ENCODE assay signal across 26 mouse cellular contexts in the genomic region with DNA sequence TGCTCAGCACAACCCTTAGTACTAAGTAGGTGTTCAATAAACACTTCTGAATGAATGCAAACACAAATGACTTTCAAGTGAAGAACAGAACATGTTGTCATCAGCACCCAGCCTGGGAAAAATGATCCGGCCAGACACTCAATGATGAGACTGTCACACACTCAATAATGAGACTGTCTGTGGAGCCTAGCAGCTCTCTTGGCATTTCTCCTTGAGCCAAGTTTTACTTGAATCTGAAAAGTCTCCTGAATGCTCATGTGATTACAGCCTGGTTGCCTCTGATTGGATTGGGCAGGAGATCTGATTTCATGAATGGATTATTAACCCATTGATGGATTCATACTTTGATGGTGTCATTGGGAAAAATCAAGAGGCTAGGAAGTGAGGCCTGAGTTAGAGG.
"Had no signal": no experiment of that assay in that cellular context is flagged by ENCODE, and none has a peak within 500 bp of the region (broad histone marks: within the 10 kb centered on the region; RNA-seq: fewer than 3 reads in every experiment).

No protein-coding gene starts in this region.

- H3K9me3 ChIP-seq: embryonic facial prominence, embryonic 10.5 days; embryonic facial prominence, embryonic 12.5 days; embryonic facial prominence, embryonic 13.5 days; embryonic facial prominence, embryonic 15.5 days; forebrain, embryonic 10.5 days; forebrain, embryonic 12.5 days; forebrain, embryonic 15.5 days; heart, embryonic 10.5 days; heart, embryonic 12.5 days had no signal

- ATAC-seq: forebrain, embryonic 15.5 days; forebrain, embryonic 16.5 days; forebrain, postnatal 0 days had no signal

- H3K4me2 ChIP-seq: embryonic facial prominence, embryonic 12.5 days; embryonic facial prominence, embryonic 13.5 days; embryonic facial prominence, embryonic 15.5 days; forebrain, embryonic 12.5 days; forebrain, embryonic 15.5 days; heart, embryonic 11.5 days; heart, embryonic 12.5 days had no signal

- H3K4me3 ChIP-seq: embryonic facial prominence, embryonic 10.5 days; embryonic facial prominence, embryonic 12.5 days; embryonic facial prominence, embryonic 13.5 days; embryonic facial prominence, embryonic 15.5 days; erythroblast, embryonic 14.5 days; forebrain, embryonic 10.5 days; forebrain, embryonic 12.5 days; forebrain, embryonic 15.5 days; gastrocnemius, adult 2 months; heart, adult 2 months; heart, embryonic 10.5 days; heart, embryonic 12.5 days had no signal

- H3K36me3 ChIP-seq: embryonic facial prominence, embryonic 10.5 days; embryonic facial prominence, embryonic 12.5 days; embryonic facial prominence, embryonic 13.5 days; embryonic facial prominence, embryonic 15.5 days; forebrain, embryonic 10.5 days; forebrain, embryonic 12.5 days; forebrain, embryonic 15.5 days; heart, embryonic 10.5 days; heart, embryonic 12.5 days had no signal

- H3K27ac ChIP-seq: embryonic facial prominence, embryonic 10.5 days; embryonic facial prominence, embryonic 12.5 days; embryonic facial prominence, embryonic 13.5 days; embryonic facial prominence, embryonic 15.5 days; forebrain, embryonic 10.5 days; forebrain, embryonic 12.5 days; forebrain, embryonic 15.5 days; gastrocnemius, adult 2 months; heart, adult 2 months; heart, embryonic 10.5 days had no signal

- H3K27me3 ChIP-seq: embryonic facial prominence, embryonic 12.5 days; forebrain, embryonic 12.5 days; forebrain, embryonic 15.5 days; heart, embryonic 12.5 days had no signal

- H3K9ac ChIP-seq: embryonic facial prominence, embryonic 12.5 days; embryonic facial prominence, embryonic 13.5 days; embryonic facial prominence, embryonic 15.5 days; forebrain, embryonic 12.5 days; forebrain, embryonic 15.5 days; forebrain, postnatal 0 days; heart, embryonic 12.5 days had no signal

- H3K4me1 ChIP-seq: embryonic facial prominence, embryonic 12.5 days; embryonic facial prominence, embryonic 15.5 days; heart, embryonic 12.5 days had no signal

- DNase-seq: cerebellum, adult 9-11 months; cerebellum, postnatal 10 days; cerebellum, postnatal 14 days; cerebellum, postnatal 25 days; cerebellum, postnatal 36 days; embryo, embryonic 11 days; forebrain, postnatal 0 days; gastrocnemius, adult 2 months; gastrocnemius, postnatal 10 days; gastrocnemius, postnatal 14 days; gastrocnemius, postnatal 25 days; gastrocnemius, postnatal 36 days; heart, adult 18-20 months; heart, adult 2 months had no signal
